Mouse (Mus musculus): ENCODE measurements around the gene Sox13.

- TF ChIP-seq CTCF (IDR thresholded peaks at IDR 0.05; ENCODE audit: borderline replicate concordance, control insufficient read depth, extremely low read depth, insufficient read depth, low read length, poor library complexity) = no peak
- TF ChIP-seq POLR2A (IDR thresholded peaks at IDR 0.05; ENCODE audit: control insufficient read depth, extremely low read depth, insufficient read depth, low read length, poor library complexity) = no peak
Measured at GRCm38 (mm10) chr1:133397094-133397482, 27.1 kb downstream of the Sox13 start.
